Mouse (Mus musculus): ENCODE results near the gene Nop58. TPM values are rescaled to one million over a fixed set of nuclear protein-coding genes. Genes with fewer than 3 reads are reported as not detected.

The Nop58 gene
- polyA plus RNA-seq, 1 experiment: 51.7 TPM

DNA sequence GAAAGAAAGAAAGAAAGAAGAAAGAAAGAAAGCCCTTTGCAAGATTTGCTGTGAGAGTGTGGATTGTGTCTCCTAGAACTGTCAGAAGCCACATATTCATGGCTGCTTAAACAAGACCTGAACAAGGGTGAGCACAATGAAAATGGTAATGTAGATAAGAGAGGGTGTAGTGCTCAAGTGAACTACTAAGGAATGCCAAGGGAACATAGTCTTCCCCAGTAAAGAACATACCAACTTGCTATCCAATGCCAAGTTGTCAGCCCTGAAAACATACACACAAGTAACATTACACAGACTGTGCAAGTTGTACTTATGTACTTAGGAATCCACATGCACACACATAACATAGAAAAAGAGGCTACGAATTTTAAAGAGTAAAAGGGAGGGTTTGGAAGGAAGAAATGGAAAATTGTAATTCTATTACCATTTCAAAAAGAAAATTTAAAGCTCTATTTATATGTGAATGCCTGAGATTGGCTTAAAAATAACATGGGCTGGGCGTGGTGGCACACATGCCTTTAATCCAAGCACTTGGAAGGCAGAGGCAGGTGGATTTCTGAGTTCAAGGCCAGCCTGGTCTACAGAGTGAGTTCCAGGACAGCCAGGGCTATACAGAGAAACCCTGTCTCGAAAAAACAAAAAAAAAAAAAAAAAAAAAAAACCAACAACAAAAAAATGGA is 21.2 kb upstream of the Nop58 start:
- Histone ChIP-seq H3K27me3 (replicated peaks) (no peaks in the 10 kb centered on the region), H3K4me3 (replicated peaks) (no peak overlapping the region), H3K36me3 (replicated peaks; ENCODE audit: low read length) (peaks cover 10% of the 10 kb centered on the region), H3K9me3 (no peaks in the 10 kb centered on the region), H3K4me1 (peaks cover 52% of the 10 kb centered on the region)
- no peak for TF ChIP-seq GATA1 (IDR thresholded peaks at IDR 0.05; ENCODE audit: borderline replicate concordance, low read length)
- no peak for TF ChIP-seq FLI1 (IDR thresholded peaks at IDR 0.05; ENCODE audit: low read length)

- Histone ChIP-seq H3K4me3 (replicated peaks) (peak overlapping the region; percentile 62), H3K4me1 (peaks cover 51% of the 10 kb centered on the region), H3K27me3 (replicated peaks) (no peaks in the 10 kb centered on the region)
Measured at GRCm38 (mm10) chr1:59668871-59669270, 15.9 kb upstream of the Nop58 start.

GRCm38 (mm10) chr1:59669962-59670630 is 14.7 kb upstream of the Nop58 start:
- no peaks in the 10 kb centered on the region for H3K9me3 ChIP-seq
- no peak for TF ChIP-seq FLI1 (IDR thresholded peaks at IDR 0.05; ENCODE audit: low read length)
- no peak for TF ChIP-seq GATA1 (IDR thresholded peaks at IDR 0.05; ENCODE audit: borderline replicate concordance, low read length)

More at GRCm38 (mm10) chr1:59668871-59669270, 15.9 kb upstream of the Nop58 start:
- TF ChIP-seq FLI1 (IDR thresholded peaks at IDR 0.05; ENCODE audit: low read length): no peak
- no peak for TF ChIP-seq GATA1 (IDR thresholded peaks at IDR 0.05; ENCODE audit: borderline replicate concordance, low read length)
- Histone ChIP-seq H3K36me3 (replicated peaks; ENCODE audit: low read length) (peaks cover 16% of the 10 kb centered on the region), H3K9me3 (no peaks in the 10 kb centered on the region)

GRCm38 (mm10) chr1:59670641-59671168 is 14.1 kb upstream of the Nop58 start, which contains the start of gene Sumo1:
Gene Sumo1, minus strand, starts transcription at chr1:59670834.
- Histone ChIP-seq H3K4me3 (replicated peaks) (peak within 1 kb of the TSS; percentile 98), H3K36me3 (replicated peaks; ENCODE audit: low read length) (peaks cover 24% of the 10 kb centered on the region), H3K9me3 (no peaks in the 10 kb centered on the region), H3K27me3 (replicated peaks) (no peaks in the 10 kb centered on the region), H3K4me1 (peaks cover 36% of the 10 kb centered on the region)
- TF ChIP-seq FLI1 (IDR thresholded peaks at IDR 0.05; ENCODE audit: low read length) (peak; percentile 80; the same call in 1 of the 2 replicates), GATA1 (IDR thresholded peaks at IDR 0.05; ENCODE audit: borderline replicate concordance, low read length) (no peak)

More at GRCm38 (mm10) chr1:59669962-59670630, 14.7 kb upstream of the Nop58 start:
- Histone ChIP-seq H3K36me3 (replicated peaks; ENCODE audit: low read length) (peaks cover 20% of the 10 kb centered on the region), H3K4me3 (replicated peaks) (peak overlapping the region; percentile 98), H3K4me1 (peaks cover 41% of the 10 kb centered on the region), H3K27me3 (replicated peaks) (no peaks in the 10 kb centered on the region)

- H3K4me3 ChIP-seq (replicated peaks): no peak overlapping the region
- no peak for TF ChIP-seq FLI1 (IDR thresholded peaks at IDR 0.05; ENCODE audit: low read length)
- peaks cover 16% of the 10 kb centered on the region for H3K4me1 ChIP-seq
- no peaks in the 10 kb centered on the region for H3K9me3 ChIP-seq
- H3K27me3 ChIP-seq (replicated peaks): peaks cover 3% of the 10 kb centered on the region
- H3K36me3 ChIP-seq (replicated peaks; ENCODE audit: low read length): peaks cover 21% of the 10 kb centered on the region
Measured at GRCm38 (mm10) chr1:59673661-59674060, 11.1 kb upstream of the Nop58 start.

DNA sequence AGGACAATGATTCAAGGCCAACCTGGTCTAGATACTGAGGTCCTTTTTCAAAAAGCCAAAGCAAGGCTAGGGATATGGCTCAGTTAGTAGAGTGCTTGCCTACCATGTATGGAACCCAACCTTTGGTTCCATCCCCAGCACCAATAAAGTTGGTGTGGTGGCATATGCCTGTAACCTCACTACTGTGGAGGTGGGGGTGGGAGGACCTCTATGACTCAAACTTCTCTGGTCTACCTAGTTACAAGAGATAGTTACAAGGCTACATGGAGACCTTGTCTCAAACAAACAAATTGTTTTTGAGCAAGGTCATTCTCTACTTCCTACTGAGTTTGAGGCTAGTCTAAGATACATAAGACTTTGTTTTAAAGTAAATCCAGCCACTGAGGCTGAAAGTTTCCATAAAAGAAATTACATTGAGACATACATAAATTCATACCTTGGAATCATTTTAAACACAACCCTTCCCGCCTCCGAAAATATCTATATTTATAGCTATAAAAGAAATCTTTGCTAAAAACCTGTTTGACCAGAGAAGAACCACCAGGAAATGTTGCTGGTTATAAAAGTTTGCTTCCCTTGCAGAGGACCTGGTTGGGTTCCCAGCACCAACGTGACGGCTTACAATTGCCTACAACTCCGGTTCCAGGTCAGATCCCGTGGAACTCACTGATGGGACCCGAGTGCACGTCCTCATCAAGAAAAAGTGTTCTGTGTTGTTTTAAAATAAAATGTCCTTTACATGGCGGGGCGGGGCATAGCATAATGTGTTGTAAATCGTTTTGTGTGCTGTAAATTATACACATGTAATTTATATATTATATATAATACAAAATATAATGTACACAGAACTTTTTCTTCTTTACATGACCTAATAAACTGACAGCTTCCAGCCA is 599 bp upstream of the Nop58 start:
- TF ChIP-seq GATA1 (IDR thresholded peaks at IDR 0.05; ENCODE audit: borderline replicate concordance, low read length) (no peak), FLI1 (IDR thresholded peaks at IDR 0.05; ENCODE audit: low read length) (no peak)
- Histone ChIP-seq H3K36me3 (replicated peaks; ENCODE audit: low read length) (peaks cover 4% of the 10 kb centered on the region), H3K27me3 (replicated peaks) (no peaks in the 10 kb centered on the region), H3K4me1 (peaks cover 35% of the 10 kb centered on the region), H3K4me3 (replicated peaks) (peak overlapping the region; percentile 96), H3K9me3 (no peaks in the 10 kb centered on the region)

GRCm38 (mm10) chr1:59687493-59687892 is 2.7 kb downstream of the Nop58 start:
- Histone ChIP-seq H3K4me3 (replicated peaks) (peak overlapping the region; percentile 81), H3K36me3 (replicated peaks; ENCODE audit: low read length) (peaks cover 35% of the 10 kb centered on the region), H3K4me1 (peaks cover 35% of the 10 kb centered on the region), H3K9me3 (no peaks in the 10 kb centered on the region), H3K27me3 (replicated peaks) (no peaks in the 10 kb centered on the region)
- TF ChIP-seq FLI1 (IDR thresholded peaks at IDR 0.05; ENCODE audit: low read length): no peak
- no peak for TF ChIP-seq GATA1 (IDR thresholded peaks at IDR 0.05; ENCODE audit: borderline replicate concordance, low read length)

DNA sequence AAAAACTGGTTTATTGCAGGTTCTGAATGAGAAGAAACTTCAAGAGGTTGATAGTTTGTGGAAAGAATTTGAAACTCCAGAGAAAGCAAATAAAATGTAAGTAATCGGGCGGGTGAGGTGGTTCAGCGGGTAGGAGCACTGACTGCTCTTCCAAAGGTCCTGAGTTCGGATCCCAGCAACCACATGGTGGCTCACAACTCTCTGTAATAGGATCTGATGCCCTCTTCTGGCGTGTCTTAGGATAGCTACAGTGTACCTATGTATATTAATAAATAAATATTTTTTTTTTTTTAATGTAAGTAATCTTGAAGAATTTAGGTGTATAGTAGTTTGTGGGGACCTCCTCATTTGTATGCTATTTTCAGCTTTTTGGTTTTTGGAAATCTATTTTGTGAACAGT is 5.7 kb downstream of the Nop58 start:
- H3K36me3 ChIP-seq (replicated peaks; ENCODE audit: low read length): peaks cover 60% of the 10 kb centered on the region
- peaks cover 26% of the 10 kb centered on the region for H3K4me1 ChIP-seq
- no peak overlapping the region for H3K4me3 ChIP-seq (replicated peaks)
- no peaks in the 10 kb centered on the region for H3K27me3 ChIP-seq (replicated peaks)
- TF ChIP-seq FLI1 (IDR thresholded peaks at IDR 0.05; ENCODE audit: low read length): no peak
- no peaks in the 10 kb centered on the region for H3K9me3 ChIP-seq

DNA sequence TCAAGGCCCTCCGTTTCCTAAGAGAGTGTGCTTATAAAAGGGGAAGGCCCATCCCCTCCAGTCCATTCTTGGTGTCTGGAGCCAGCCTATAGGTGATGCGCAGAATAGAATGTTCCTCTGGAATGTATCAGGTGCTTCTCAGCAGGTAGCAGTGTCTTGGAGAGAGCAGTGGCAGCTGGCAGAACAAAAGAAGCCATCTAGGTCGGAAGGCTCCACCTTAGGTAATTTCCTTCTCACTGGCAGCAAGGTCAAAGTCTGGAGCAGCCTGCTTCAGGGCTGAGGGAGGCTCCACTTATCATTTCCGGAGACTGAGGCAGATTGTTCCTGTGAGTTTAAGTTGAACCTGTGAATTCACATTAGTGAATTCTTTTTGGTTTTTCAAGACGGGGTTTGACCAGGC is 13.0 kb downstream of the Nop58 start:
- no peaks in the 10 kb centered on the region for H3K27me3 ChIP-seq (replicated peaks)
- peaks cover 88% of the 10 kb centered on the region for H3K36me3 ChIP-seq (replicated peaks; ENCODE audit: low read length)

More for the DNA sequence above, 13.0 kb downstream of the Nop58 start:
- H3K4me1 ChIP-seq: no peaks in the 10 kb centered on the region
- H3K4me3 ChIP-seq (replicated peaks): no peak overlapping the region
- TF ChIP-seq GATA1 (IDR thresholded peaks at IDR 0.05; ENCODE audit: borderline replicate concordance, low read length) (no peak), FLI1 (IDR thresholded peaks at IDR 0.05; ENCODE audit: low read length) (no peak)
- no peaks in the 10 kb centered on the region for H3K9me3 ChIP-seq

All from megakaryocyte, embryonic 14.5 days (primary cell).